Mouse (Mus musculus): ENCODE measurements around the gene Ell3.
A peak's percentile ranks its signal among the peaks of the same experiment; 100 is the strongest.
"Not testable (repeated sequence)": the region's sequence is repeated elsewhere in the genome, so short reads cannot be mapped to it uniquely, and the experiment has no call there.

Gene Ell3

GRCm38 (mm10) chr2:121444178-121444577 lies at the start of gene Ell3:
Gene Ell3 (minus strand): TSS chr2:121444278.
- DNase-seq = no peak

GRCm38 (mm10) chr2:121484403-121484802 lies 40.3 kb upstream of the Ell3 start:
- not testable (repeated sequence) for DNase-seq

GRCm38 (mm10) chr2:121483576-121483975 lies 39.5 kb upstream of the Ell3 start:
- DNase-seq = no peak

GRCm38 (mm10) chr2:121480916-121481315 lies 36.8 kb upstream of the Ell3 start:
- DNase-seq = not testable (repeated sequence)

GRCm38 (mm10) chr2:121480498-121480897 lies 36.4 kb upstream of the Ell3 start:
- DNase-seq = no peak

GRCm38 (mm10) chr2:121477491-121478266 lies 33.6 kb upstream of the Ell3 start:
- no peak for DNase-seq

GRCm38 (mm10) chr2:121475306-121475705 lies 31.2 kb upstream of the Ell3 start:
- DNase-seq = not testable (repeated sequence)

- DNase-seq = no peak
Observed at GRCm38 (mm10) chr2:121474180-121474535, 30.1 kb upstream of the Ell3 start.

GRCm38 (mm10) chr2:121473301-121474179 lies 29.5 kb upstream of the Ell3 start, which contains the start of gene Mfap1b:
Gene Mfap1b (minus strand): TSS chr2:121474067.
- DNase-seq = peak; percentile 74

GRCm38 (mm10) chr2:121472783-121473182 lies 28.7 kb upstream of the Ell3 start:
- not testable (repeated sequence) for DNase-seq

GRCm38 (mm10) chr2:121468982-121469381 lies 24.9 kb upstream of the Ell3 start:
- not testable (repeated sequence) for DNase-seq

GRCm38 (mm10) chr2:121460071-121460470 lies 16.0 kb upstream of the Ell3 start:
- no peak for DNase-seq

- peak; percentile 78 for DNase-seq
Observed at GRCm38 (mm10) chr2:121456692-121457642, 12.9 kb upstream of the Ell3 start, which contains the start of gene Serinc4. Gene Serinc4 (minus strand): TSS chr2:121456781.

GRCm38 (mm10) chr2:121455534-121455933 lies 11.5 kb upstream of the Ell3 start:
- no peak for DNase-seq

- no peak for DNase-seq
Observed at GRCm38 (mm10) chr2:121453917-121454316, 9.8 kb upstream of the Ell3 start.

- no peak for DNase-seq
Observed at GRCm38 (mm10) chr2:121452990-121453389, 8.9 kb upstream of the Ell3 start, which contains the start of gene Hypk. Gene Hypk (plus strand): TSS chr2:121453290.

- no peak for DNase-seq
Observed at GRCm38 (mm10) chr2:121452361-121452760, 8.3 kb upstream of the Ell3 start.

- no peak for DNase-seq
Observed at GRCm38 (mm10) chr2:121450093-121450492, 6.0 kb upstream of the Ell3 start.

GRCm38 (mm10) chr2:121449545-121450011 lies 5.5 kb upstream of the Ell3 start:
- DNase-seq = peak; percentile 51

- peak; percentile 98 for DNase-seq
Observed at GRCm38 (mm10) chr2:121448739-121449535, 4.9 kb upstream of the Ell3 start, which contains the start of gene Serf2. Gene Serf2 (plus strand): TSS chr2:121449195.

GRCm38 (mm10) chr2:121448136-121448535 lies 4.1 kb upstream of the Ell3 start:
- DNase-seq = no peak
